Comparison of ENCODE assay signal across 8 mouse cellular contexts in the genomic region with DNA sequence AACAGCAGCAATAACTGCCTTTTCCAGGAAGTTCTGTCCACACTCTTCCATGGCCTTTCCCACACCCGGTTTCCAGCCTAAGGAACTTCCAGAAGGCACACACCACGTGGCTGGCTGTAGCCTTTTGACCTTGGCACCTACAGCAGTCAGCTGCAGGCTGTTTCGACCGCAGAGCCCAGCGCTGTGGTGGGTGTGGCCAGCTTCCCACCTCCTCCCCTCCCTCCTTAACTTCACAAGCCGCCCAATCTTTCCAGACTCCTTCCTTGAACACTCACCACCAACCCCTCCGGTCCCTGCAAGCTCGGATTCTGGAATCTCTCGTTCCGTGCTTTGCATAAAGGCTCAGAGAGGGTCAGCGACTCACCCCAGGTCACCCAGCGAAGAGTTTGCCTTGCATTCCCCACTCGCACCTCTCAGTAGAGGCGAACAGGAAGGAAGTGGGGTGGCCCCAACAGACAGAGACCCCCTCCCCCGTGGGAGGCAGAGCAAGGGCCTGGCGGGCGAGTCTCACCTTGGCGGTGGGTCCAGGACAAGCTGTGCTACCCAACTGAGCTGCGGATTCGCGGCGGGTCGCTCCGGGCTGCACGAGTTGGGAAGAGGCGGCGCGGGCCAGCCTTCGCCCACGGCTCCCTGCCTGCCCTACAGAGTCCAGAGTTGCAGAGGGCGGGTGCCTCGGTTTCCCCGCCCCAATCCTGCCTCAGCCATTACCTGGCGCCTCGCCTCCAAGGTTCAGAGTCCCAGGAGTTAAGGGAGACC. TPM values are rescaled to one million over a fixed set of nuclear protein-coding genes. Genes with fewer than 3 reads are reported as not detected.
DNase-seq lines count a peak whose midpoint lies in the region; ATAC-seq and TF ChIP-seq lines count a peak whose summit lies in the region.

No protein-coding gene starts in this region.

- 2% methylated on average over 35 of the region's 35 CpGs for WGBS in forebrain, embryonic 10.5 days
- 3% methylated on average over 35 of the region's 35 CpGs for WGBS in hindbrain, embryonic 14.5 days
- 2% methylated on average over 35 of the region's 35 CpGs for WGBS in limb, embryonic 15.5 days
- WGBS in midbrain, embryonic 15.5 days: 2% methylated on average over 35 of the region's 35 CpGs

- ATAC-seq in hindbrain, embryonic 14.5 days (ENCODE audit: low FRiP score): no peak
- 0 out of 2 replicates have a peak, but pooled peaks have one; percentile 33 for ATAC-seq in limb, embryonic 15.5 days (ENCODE audit: insufficient number of reproducible peaks, low FRiP score, low TSS enrichment, low read depth)
- no peak for ATAC-seq in midbrain, embryonic 15.5 days (replicated peaks)

- peak overlapping the region; percentile 34 for H3K4me2 ChIP-seq in hindbrain, embryonic 14.5 days (replicated peaks)
- peak overlapping the region; percentile 79 for H3K4me2 ChIP-seq in limb, embryonic 15.5 days
- peak overlapping the region; percentile 34 for H3K4me2 ChIP-seq in midbrain, embryonic 15.5 days

- H3K4me3 ChIP-seq in layer of hippocampus, adult 2 months: peak overlapping the region; percentile 34
- H3K4me3 ChIP-seq in forebrain, embryonic 10.5 days: peak overlapping the region; percentile 48
- no peak overlapping the region for H3K4me3 ChIP-seq in hindbrain, embryonic 14.5 days (replicated peaks; ENCODE audit: low read length)
- peak overlapping the region; percentile 43 for H3K4me3 ChIP-seq in limb, embryonic 15.5 days
- H3K4me3 ChIP-seq in midbrain, embryonic 15.5 days: no peak overlapping the region; the same call in 1 of the 2 replicates

- H3K9me3 ChIP-seq in forebrain, embryonic 10.5 days: no peaks in the 10 kb centered on the region
- H3K9me3 ChIP-seq in hindbrain, embryonic 14.5 days (ENCODE audit: control insufficient read depth, low read length): no peaks in the 10 kb centered on the region
- no peaks in the 10 kb centered on the region for H3K9me3 ChIP-seq in limb, embryonic 15.5 days
- H3K9me3 ChIP-seq in midbrain, embryonic 15.5 days: no peaks in the 10 kb centered on the region

- H3K27ac ChIP-seq in layer of hippocampus, adult 2 months: no peak overlapping the region
- peak overlapping the region; percentile 54 for H3K27ac ChIP-seq in forebrain, embryonic 10.5 days
- H3K27ac ChIP-seq in hindbrain, embryonic 14.5 days: no peak overlapping the region
- peak overlapping the region; percentile 62 for H3K27ac ChIP-seq in limb, embryonic 15.5 days
- H3K27ac ChIP-seq in midbrain, embryonic 15.5 days: no peak overlapping the region

- no peak for TF ChIP-seq CTCF in layer of hippocampus, adult 2 months (conservative IDR thresholded peaks at IDR 0.05)

- H3K9ac ChIP-seq in hindbrain, embryonic 14.5 days: no peak overlapping the region
- H3K9ac ChIP-seq in limb, embryonic 15.5 days: peak overlapping the region; percentile 43
- H3K9ac ChIP-seq in midbrain, embryonic 15.5 days: no peak overlapping the region

- H3K4me1 ChIP-seq in forebrain, embryonic 10.5 days: peaks cover 13% of the 10 kb centered on the region
- no peaks in the 10 kb centered on the region for H3K4me1 ChIP-seq in hindbrain, embryonic 14.5 days (replicated peaks; ENCODE audit: control insufficient read depth, insufficient read depth, low read length)
- peaks cover 12% of the 10 kb centered on the region for H3K4me1 ChIP-seq in limb, embryonic 15.5 days
- no peaks in the 10 kb centered on the region for H3K4me1 ChIP-seq in midbrain, embryonic 15.5 days

- no peaks in the 10 kb centered on the region for H3K36me3 ChIP-seq in forebrain, embryonic 10.5 days (replicated peaks)
- H3K36me3 ChIP-seq in hindbrain, embryonic 14.5 days (replicated peaks; ENCODE audit: control insufficient read depth, insufficient read depth): no peaks in the 10 kb centered on the region
- H3K36me3 ChIP-seq in limb, embryonic 15.5 days: no peaks in the 10 kb centered on the region
- no peaks in the 10 kb centered on the region for H3K36me3 ChIP-seq in midbrain, embryonic 15.5 days (replicated peaks)

- H3K27me3 ChIP-seq in forebrain, embryonic 10.5 days (ENCODE audit: poor library complexity, severe bottlenecking): peaks cover 63% of the 10 kb centered on the region
- H3K27me3 ChIP-seq in hindbrain, embryonic 14.5 days (ENCODE audit: control insufficient read depth, insufficient read depth, low read length): peaks cover 21% of the 10 kb centered on the region
- peaks cover 7% of the 10 kb centered on the region for H3K27me3 ChIP-seq in limb, embryonic 15.5 days
- H3K27me3 ChIP-seq in midbrain, embryonic 15.5 days (replicated peaks): peaks cover 22% of the 10 kb centered on the region

- DNase-seq in layer of hippocampus, adult 2 months (ENCODE audit: low spot score in 2 of 2): no peak
- DNase-seq in layer of hippocampus, adult 9-10 months (ENCODE audit: low spot score): no peak
- no peak for DNase-seq in forebrain, embryonic 10.5 days (ENCODE audit: extremely low spot score, low spot score)
- no peak for DNase-seq in hindbrain, embryonic 14.5 days (ENCODE audit: low spot score)
- DNase-seq in thymus, adult 18-20 months: peak; percentile 78 to 85
- DNase-seq in frontal cortex, postnatal 14 days (ENCODE audit: low spot score in 2 of 2): no peak

RNA-seq across cellular contexts. Expression of a gene that starts 4.1 kb away (rescaled TPM):
- total RNA-seq in layer of hippocampus, adult 2 months (2021): under 1 TPM; 0.27 to 0.69 TPM
- polyA plus RNA-seq in forebrain, embryonic 10.5 days (2016; fragmentation: Nextera tagmentation; extraction: Ambion mirVana): 19.2 and 26.1 TPM in 2 replicates
- 0.47 and 0.60 TPM in 2 replicates for polyA plus RNA-seq in hindbrain, embryonic 14.5 days (2014; fragmentation: Nextera tagmentation; extraction: Ambion mirVana)
- polyA plus RNA-seq in limb, embryonic 15.5 days (2015; fragmentation: Nextera tagmentation; extraction: Ambion mirVana): 31.2 and 46.5 TPM in 2 replicates
- polyA plus RNA-seq in midbrain, embryonic 15.5 days (2015; fragmentation: Nextera tagmentation; extraction: Ambion mirVana): 0.66 and 0.96 TPM in 2 replicates

RNA-seq across cellular contexts. Expression of a gene that starts 14.4 kb away (rescaled TPM):
- 10 to 100 TPM; 54.6 to 54.8 TPM for total RNA-seq in layer of hippocampus, adult 2 months (2021)
- 250 and 254 TPM in 2 replicates for polyA plus RNA-seq in forebrain, embryonic 10.5 days (2016; fragmentation: Nextera tagmentation; extraction: Ambion mirVana)
- polyA plus RNA-seq in hindbrain, embryonic 14.5 days (2014; fragmentation: Nextera tagmentation; extraction: Ambion mirVana): 192 and 193 TPM in 2 replicates
- polyA plus RNA-seq in limb, embryonic 15.5 days (2015; fragmentation: Nextera tagmentation; extraction: Ambion mirVana): 164 and 173 TPM in 2 replicates
- polyA plus RNA-seq in midbrain, embryonic 15.5 days (2015; fragmentation: Nextera tagmentation; extraction: Ambion mirVana): 181 and 198 TPM in 2 replicates

RNA-seq across cellular contexts. Expression of a gene that starts 25.2 kb away (rescaled TPM):
- total RNA-seq in layer of hippocampus, adult 2 months (2021): 10 to 100 TPM; 49.0 to 50.5 TPM
- 53.3 and 56.9 TPM in 2 replicates for polyA plus RNA-seq in forebrain, embryonic 10.5 days (2016; fragmentation: Nextera tagmentation; extraction: Ambion mirVana)
- polyA plus RNA-seq in hindbrain, embryonic 14.5 days (2014; fragmentation: Nextera tagmentation; extraction: Ambion mirVana): 78.5 and 101 TPM in 2 replicates
- 69.3 and 78.2 TPM in 2 replicates for polyA plus RNA-seq in limb, embryonic 15.5 days (2015; fragmentation: Nextera tagmentation; extraction: Ambion mirVana)
- 84.2 and 85.7 TPM in 2 replicates for polyA plus RNA-seq in midbrain, embryonic 15.5 days (2015; fragmentation: Nextera tagmentation; extraction: Ambion mirVana)

RNA-seq across cellular contexts. Expression of a gene that starts 32.4 kb away (rescaled TPM):
- 1 to 10 TPM in 1 of 2 experiments, under 1 TPM in 1; 0.44 to 1.4 TPM for total RNA-seq in layer of hippocampus, adult 2 months (2021)
- 0.46 and 1.0 TPM in 2 replicates for polyA plus RNA-seq in forebrain, embryonic 10.5 days (2016; fragmentation: Nextera tagmentation; extraction: Ambion mirVana)
- 1.0 and 1.1 TPM in 2 replicates for polyA plus RNA-seq in hindbrain, embryonic 14.5 days (2014; fragmentation: Nextera tagmentation; extraction: Ambion mirVana)
- 3.1 and 4.2 TPM in 2 replicates for polyA plus RNA-seq in limb, embryonic 15.5 days (2015; fragmentation: Nextera tagmentation; extraction: Ambion mirVana)
- 1.9 and 2.4 TPM in 2 replicates for polyA plus RNA-seq in midbrain, embryonic 15.5 days (2015; fragmentation: Nextera tagmentation; extraction: Ambion mirVana)

RNA-seq across cellular contexts. Expression of a gene that starts 46.2 kb away (rescaled TPM):
- 10 to 100 TPM; 44.7 to 47.2 TPM for total RNA-seq in layer of hippocampus, adult 2 months (2021)
- polyA plus RNA-seq in forebrain, embryonic 10.5 days (2016; fragmentation: Nextera tagmentation; extraction: Ambion mirVana): 42.0 and 43.2 TPM in 2 replicates
- 49.3 and 54.4 TPM in 2 replicates for polyA plus RNA-seq in hindbrain, embryonic 14.5 days (2014; fragmentation: Nextera tagmentation; extraction: Ambion mirVana)
- polyA plus RNA-seq in limb, embryonic 15.5 days (2015; fragmentation: Nextera tagmentation; extraction: Ambion mirVana): 38.4 and 39.6 TPM in 2 replicates
- 58.8 and 59.4 TPM in 2 replicates for polyA plus RNA-seq in midbrain, embryonic 15.5 days (2015; fragmentation: Nextera tagmentation; extraction: Ambion mirVana)

Comparison
In these comparisons a context has a peak if more than half of its experiments do, and no peak if none do; other contexts are left out.
1. DNase-seq: peak in thymus, adult 18-20 months (2 of 2); none in layer of hippocampus, adult 2 months (0 of 2), layer of hippocampus, adult 9-10 months (single experiment), forebrain, embryonic 10.5 days (single experiment), hindbrain, embryonic 14.5 days (single experiment) and frontal cortex, postnatal 14 days (0 of 2).
2. H3K27ac ChIP-seq: peak in forebrain, embryonic 10.5 days (single experiment) and limb, embryonic 15.5 days (single experiment); none in layer of hippocampus, adult 2 months (single experiment), hindbrain, embryonic 14.5 days (single experiment) and midbrain, embryonic 15.5 days (single experiment).
3. H3K4me3 ChIP-seq: peak in layer of hippocampus, adult 2 months (single experiment), forebrain, embryonic 10.5 days (single experiment) and limb, embryonic 15.5 days (single experiment); none in hindbrain, embryonic 14.5 days (single experiment) and midbrain, embryonic 15.5 days (single experiment).
4. RNA of a gene that starts 4.1 kb away (polyA plus RNA-seq): 31.2 to 46.5 TPM in limb, embryonic 15.5 days and 19.2 to 26.1 TPM in forebrain, embryonic 10.5 days; 0.66 to 0.96 TPM in midbrain, embryonic 15.5 days and 0.47 to 0.60 TPM in hindbrain, embryonic 14.5 days; every median in the first group is over 10 times any median in the second.
5. Peak in every context shown above with its lines, with median percentiles within 50 percentile points of each other: H3K4me2 ChIP-seq.